Mouse (Mus musculus): ENCODE results near the gene Myo15b.

Myo15b gene

GRCm38 (mm10) chr11:115863895-115864294, 5.7 kb downstream of the Myo15b start:
- no peak for DNase-seq (ENCODE audit: low spot score in 2 of 2)

GRCm38 (mm10) chr11:115869393-115869792, 11.2 kb downstream of the Myo15b start:
- DNase-seq (ENCODE audit: low spot score in 2 of 2), result no peak

GRCm38 (mm10) chr11:115872437-115872836, 14.2 kb downstream of the Myo15b start:
- DNase-seq (ENCODE audit: low spot score in 2 of 2), result no peak

- no peak for DNase-seq (ENCODE audit: low spot score in 2 of 2)
These were observed 17.7 kb downstream of the Myo15b start for GRCm38 (mm10) chr11:115875935-115876334.

- no peak for DNase-seq (ENCODE audit: low spot score in 2 of 2)
These were observed 18.2 kb downstream of the Myo15b start for GRCm38 (mm10) chr11:115876438-115876837.

GRCm38 (mm10) chr11:115877174-115877755, 19.1 kb downstream of the Myo15b start:
- DNase-seq (ENCODE audit: low spot score in 2 of 2), result no peak

- no peak for DNase-seq (ENCODE audit: low spot score in 2 of 2)
These were observed 19.9 kb downstream of the Myo15b start for GRCm38 (mm10) chr11:115878071-115878470.

GRCm38 (mm10) chr11:115881002-115881401, 22.8 kb downstream of the Myo15b start:
- no peak for DNase-seq (ENCODE audit: low spot score in 2 of 2)

- DNase-seq (ENCODE audit: low spot score in 2 of 2), result no peak
These were observed 25.0 kb downstream of the Myo15b start for GRCm38 (mm10) chr11:115883251-115883650.

GRCm38 (mm10) chr11:115884361-115884760, 26.2 kb downstream of the Myo15b start:
- no peak for DNase-seq (ENCODE audit: low spot score in 2 of 2)

GRCm38 (mm10) chr11:115885281-115885680, 27.1 kb downstream of the Myo15b start:
- no peak for DNase-seq (ENCODE audit: low spot score in 2 of 2)

GRCm38 (mm10) chr11:115886446-115886845, 28.2 kb downstream of the Myo15b start:
- DNase-seq (ENCODE audit: low spot score in 2 of 2), result no peak

GRCm38 (mm10) chr11:115888020-115888419, 29.8 kb downstream of the Myo15b start:
- DNase-seq (ENCODE audit: low spot score in 2 of 2), result no peak

GRCm38 (mm10) chr11:115889159-115889558, 31.0 kb downstream of the Myo15b start:
- no peak for DNase-seq (ENCODE audit: low spot score in 2 of 2)

GRCm38 (mm10) chr11:115892213-115892612, 34.0 kb downstream of the Myo15b start:
- DNase-seq (ENCODE audit: low spot score in 2 of 2), result no peak

GRCm38 (mm10) chr11:115893071-115893470, 34.9 kb downstream of the Myo15b start:
- no peak for DNase-seq (ENCODE audit: low spot score in 2 of 2)

GRCm38 (mm10) chr11:115894755-115895520, 36.7 kb downstream of the Myo15b start:
- DNase-seq (ENCODE audit: low spot score in 2 of 2), result no peak

- no peak for DNase-seq (ENCODE audit: low spot score in 2 of 2)
These were observed 40.2 kb downstream of the Myo15b start for GRCm38 (mm10) chr11:115898446-115898845.

GRCm38 (mm10) chr11:115898886-115899285, 40.7 kb downstream of the Myo15b start:
- DNase-seq (ENCODE audit: low spot score in 2 of 2), result no peak

- DNase-seq (ENCODE audit: low spot score in 2 of 2), result peak; percentile 50 to 65
These were observed 41.5 kb downstream of the Myo15b start, which contains the start of gene Smim5 for GRCm38 (mm10) chr11:115899486-115900266. Gene Smim5 (plus strand): TSS chr11:115899966.

GRCm38 (mm10) chr11:115900561-115901337, 42.5 kb downstream of the Myo15b start:
- no peak for DNase-seq (ENCODE audit: low spot score in 2 of 2)
